27 mouse cellular contexts compared by ENCODE assay signal in genomic region chr12:45498230-45498629, GRCm38 (mm10).
A peak's percentile ranks its signal among the peaks of the same experiment; 100 is the strongest.
DNase-seq lines count a peak whose midpoint lies in the region; ATAC-seq and TF ChIP-seq lines count a peak whose summit lies in the region.
"Had no signal": no experiment of that assay in that cellular context is flagged by ENCODE, and none has a peak within 500 bp of the region (broad histone marks: within the 10 kb centered on the region; RNA-seq: fewer than 3 reads in every experiment).

No protein-coding gene starts in this region.

- DNase-seq in hindbrain, postnatal 0 days (ENCODE audit: low spot score) = peak; percentile 50
- no peak for DNase-seq in hindbrain, embryonic 10.5 days (ENCODE audit: low spot score)
- DNase-seq in midbrain, postnatal 0 days (ENCODE audit: low spot score) = peak; percentile 38
- DNase-seq in midbrain, embryonic 10.5 days (ENCODE audit: low spot score) = no peak
- DNase-seq in forebrain, postnatal 0 days = peak; percentile 9
- DNase-seq in urinary bladder, postnatal 36 days (ENCODE audit: low spot score in 2 of 2) = no peak
- DNase-seq: adrenal gland, postnatal 10 days; adrenal gland, postnatal 36 days; B cell, adult 2 months; cerebellum, adult 11-12 months; cerebellum, adult 9-10 months; cerebellum, postnatal 14 days; gastrocnemius, postnatal 25 days; heart, adult 18-20 months; heart, postnatal 10 days; heart, postnatal 36 days; kidney, adult 18-20 months had no signal

- H3K27ac ChIP-seq in forebrain, embryonic 13.5 days = no peak overlapping the region
- H3K27ac ChIP-seq in forebrain, embryonic 16.5 days (ENCODE audit: low read length) = no peak overlapping the region
- H3K27ac ChIP-seq in hindbrain, postnatal 0 days = no peak overlapping the region
- no peak overlapping the region for H3K27ac ChIP-seq in hindbrain, embryonic 10.5 days
- no peak overlapping the region for H3K27ac ChIP-seq in midbrain, postnatal 0 days (ENCODE audit: low read depth, low read length)
- no peak overlapping the region for H3K27ac ChIP-seq in midbrain, embryonic 10.5 days (replicated peaks)
- no peak overlapping the region for H3K27ac ChIP-seq in forebrain, postnatal 0 days (ENCODE audit: low read depth, low read length)
- H3K27ac ChIP-seq: heart, embryonic 15.5 days had no signal

- no peak overlapping the region for H3K4me3 ChIP-seq in forebrain, embryonic 13.5 days
- H3K4me3 ChIP-seq in forebrain, embryonic 16.5 days (replicated peaks; ENCODE audit: low read length) = no peak overlapping the region
- no peak overlapping the region for H3K4me3 ChIP-seq in hindbrain, postnatal 0 days (ENCODE audit: low read length)
- H3K4me3 ChIP-seq in hindbrain, embryonic 10.5 days = no peak overlapping the region
- no peak overlapping the region for H3K4me3 ChIP-seq in midbrain, postnatal 0 days (ENCODE audit: low read depth, low read length)
- H3K4me3 ChIP-seq in midbrain, embryonic 10.5 days = no peak overlapping the region
- H3K4me3 ChIP-seq in forebrain, postnatal 0 days (ENCODE audit: low read depth, low read length) = no peak overlapping the region
- H3K4me3 ChIP-seq: heart, embryonic 12.5 days; heart, embryonic 15.5 days had no signal

- H3K36me3 ChIP-seq in forebrain, embryonic 13.5 days (ENCODE audit: poor library complexity, severe bottlenecking) = no peaks in the 10 kb centered on the region
- H3K36me3 ChIP-seq in forebrain, embryonic 16.5 days (ENCODE audit: control insufficient read depth, insufficient read depth) = no peaks in the 10 kb centered on the region
- H3K36me3 ChIP-seq in hindbrain, postnatal 0 days (ENCODE audit: insufficient read depth, low read length) = no peaks in the 10 kb centered on the region
- H3K36me3 ChIP-seq in hindbrain, embryonic 10.5 days = no peaks in the 10 kb centered on the region
- H3K36me3 ChIP-seq in midbrain, postnatal 0 days (ENCODE audit: insufficient read depth, low read length) = no peaks in the 10 kb centered on the region
- no peaks in the 10 kb centered on the region for H3K36me3 ChIP-seq in midbrain, embryonic 10.5 days
- no peaks in the 10 kb centered on the region for H3K36me3 ChIP-seq in forebrain, postnatal 0 days (ENCODE audit: insufficient read depth)
- H3K36me3 ChIP-seq: G1E; heart, embryonic 12.5 days; heart, embryonic 15.5 days had no signal

- no peaks in the 10 kb centered on the region for H3K27me3 ChIP-seq in forebrain, embryonic 13.5 days
- H3K27me3 ChIP-seq in forebrain, embryonic 16.5 days (replicated peaks; ENCODE audit: control insufficient read depth, insufficient read depth, low read length) = no peaks in the 10 kb centered on the region
- no peaks in the 10 kb centered on the region for H3K27me3 ChIP-seq in hindbrain, postnatal 0 days (ENCODE audit: insufficient read depth, low read length)
- no peaks in the 10 kb centered on the region for H3K27me3 ChIP-seq in hindbrain, embryonic 10.5 days (ENCODE audit: insufficient read depth, poor library complexity, severe bottlenecking)
- no peaks in the 10 kb centered on the region for H3K27me3 ChIP-seq in midbrain, postnatal 0 days (ENCODE audit: insufficient read depth, low read length)
- H3K27me3 ChIP-seq in midbrain, embryonic 10.5 days (ENCODE audit: low read depth, poor library complexity, severe bottlenecking) = no peaks in the 10 kb centered on the region
- no peaks in the 10 kb centered on the region for H3K27me3 ChIP-seq in forebrain, postnatal 0 days (ENCODE audit: insufficient read depth, low read length)
- H3K27me3 ChIP-seq: CH12.LX; heart, embryonic 12.5 days; heart, embryonic 15.5 days; Patski had no signal

- no peaks in the 10 kb centered on the region for H3K9me3 ChIP-seq in forebrain, embryonic 13.5 days (replicated peaks)
- no peaks in the 10 kb centered on the region for H3K9me3 ChIP-seq in forebrain, embryonic 16.5 days (ENCODE audit: control insufficient read depth, low read length)
- no peaks in the 10 kb centered on the region for H3K9me3 ChIP-seq in hindbrain, postnatal 0 days (ENCODE audit: low read length)
- H3K9me3 ChIP-seq in hindbrain, embryonic 10.5 days = no peaks in the 10 kb centered on the region
- no peaks in the 10 kb centered on the region for H3K9me3 ChIP-seq in midbrain, postnatal 0 days (ENCODE audit: low read length)
- no peaks in the 10 kb centered on the region for H3K9me3 ChIP-seq in midbrain, embryonic 10.5 days (replicated peaks)
- no peaks in the 10 kb centered on the region for H3K9me3 ChIP-seq in forebrain, postnatal 0 days (ENCODE audit: low read length)
- H3K9me3 ChIP-seq: G1E; heart, embryonic 12.5 days; heart, embryonic 15.5 days had no signal

- H3K4me1 ChIP-seq in forebrain, embryonic 13.5 days = peaks cover 7% of the 10 kb centered on the region
- peaks cover 3% of the 10 kb centered on the region for H3K4me1 ChIP-seq in forebrain, embryonic 16.5 days (replicated peaks; ENCODE audit: control insufficient read depth, insufficient read depth, low read length)
- no peaks in the 10 kb centered on the region for H3K4me1 ChIP-seq in hindbrain, postnatal 0 days (ENCODE audit: insufficient read depth, low read length)
- H3K4me1 ChIP-seq in hindbrain, embryonic 10.5 days (replicated peaks) = no peaks in the 10 kb centered on the region
- H3K4me1 ChIP-seq in midbrain, postnatal 0 days (ENCODE audit: insufficient read depth, low read length) = no peaks in the 10 kb centered on the region
- no peaks in the 10 kb centered on the region for H3K4me1 ChIP-seq in midbrain, embryonic 10.5 days
- H3K4me1 ChIP-seq in forebrain, postnatal 0 days (ENCODE audit: insufficient read depth) = no peaks in the 10 kb centered on the region
- H3K4me1 ChIP-seq: heart, embryonic 12.5 days; heart, embryonic 15.5 days had no signal

- peak; percentile 43; the same call in 1 of the 2 replicates for ATAC-seq in forebrain, embryonic 13.5 days
- ATAC-seq in forebrain, embryonic 16.5 days = no peak
- no peak for ATAC-seq in hindbrain, postnatal 0 days
- no peak for ATAC-seq in midbrain, postnatal 0 days (ENCODE audit: low FRiP score)
- peak; percentile 20; the same call in 1 of the 2 replicates for ATAC-seq in forebrain, postnatal 0 days
- ATAC-seq: hindbrain, embryonic 16.5 days; inflammation-experienced regulatory T-cells, adult 6 months; intestine, embryonic 16.5 days; Patski had no signal

- no peak overlapping the region for H3K9ac ChIP-seq in forebrain, embryonic 13.5 days
- no peak overlapping the region for H3K9ac ChIP-seq in forebrain, embryonic 16.5 days (replicated peaks; ENCODE audit: low read depth, low read length)
- H3K9ac ChIP-seq in hindbrain, postnatal 0 days (replicated peaks; ENCODE audit: low read length) = no peak overlapping the region
- H3K9ac ChIP-seq in midbrain, postnatal 0 days (replicated peaks; ENCODE audit: low read length, poor library complexity, severe bottlenecking) = no peak overlapping the region
- H3K9ac ChIP-seq in forebrain, postnatal 0 days = no peak overlapping the region
- H3K9ac ChIP-seq: heart, embryonic 12.5 days; heart, embryonic 15.5 days had no signal

- no peak for TF ChIP-seq CTCF in hindbrain, postnatal 0 days (IDR thresholded peaks at IDR 0.05; ENCODE audit: low read depth)
- TF ChIP-seq CTCF in midbrain, postnatal 0 days (IDR thresholded peaks at IDR 0.05) = no peak
- TF ChIP-seq CTCF in forebrain, postnatal 0 days (IDR thresholded peaks at IDR 0.05; ENCODE audit: low read depth) = no peak

- H3K4me2 ChIP-seq in forebrain, embryonic 13.5 days = no peak overlapping the region
- H3K4me2 ChIP-seq in forebrain, embryonic 16.5 days (ENCODE audit: low read length) = no peak overlapping the region
- H3K4me2 ChIP-seq in hindbrain, postnatal 0 days (ENCODE audit: low read depth, low read length) = no peak overlapping the region
- no peak overlapping the region for H3K4me2 ChIP-seq in midbrain, postnatal 0 days (ENCODE audit: low read depth, low read length, poor library complexity, severe bottlenecking)
- no peak overlapping the region for H3K4me2 ChIP-seq in forebrain, postnatal 0 days (ENCODE audit: low read depth)
- H3K4me2 ChIP-seq: heart, embryonic 12.5 days; heart, embryonic 15.5 days had no signal

Comparison
In these comparisons a context has a peak if more than half of its experiments do, and no peak if none do; other contexts are left out.
1. ATAC-seq: peak in forebrain, embryonic 13.5 days (single experiment) and forebrain, postnatal 0 days (single experiment); none in forebrain, embryonic 16.5 days (single experiment), hindbrain, postnatal 0 days (single experiment) and midbrain, postnatal 0 days (single experiment).
2. DNase-seq: peak in hindbrain, postnatal 0 days (single experiment), midbrain, postnatal 0 days (single experiment) and forebrain, postnatal 0 days (single experiment); none in hindbrain, embryonic 10.5 days (single experiment), midbrain, embryonic 10.5 days (single experiment) and urinary bladder, postnatal 36 days (0 of 2).